Mouse (Mus musculus) forebrain, embryonic 16.5 days (tissue): ENCODE data around the gene Camk1d. TPM values are rescaled to one million over a fixed set of nuclear protein-coding genes. Genes with fewer than 3 reads are reported as not detected.

Source experiments
- ATAC-seq: fragments of 200-750 bp; cut with Nextera tagmentation; 2 replicates; pipeline ENCODE4 v1.8.0; 2017; ENCODE audit warnings: mild to moderate bottlenecking, moderate library complexity
- H3K27ac ChIP-seq: fragments of 300-500 bp; sonication (generic); 2 replicates; pipeline ENCODE4 v1.5.1; 2014; ENCODE audit warnings: low read length, control low read depth
- H3K27me3 ChIP-seq: fragments of 300-500 bp; sonication (generic); replicated peaks from 2 replicates; pipeline ENCODE4 v1.6.1; 2014; ENCODE audit warnings: low read length; ENCODE audit not compliant: control insufficient read depth, insufficient read depth
- H3K36me3 ChIP-seq: fragments of 300-500 bp; sonication (generic); 2 replicates; pipeline ENCODE4 v1.6.1; 2014; ENCODE audit not compliant: control insufficient read depth, insufficient read depth
- H3K4me1 ChIP-seq: fragments of 300-500 bp; sonication (generic); replicated peaks from 2 replicates; pipeline ENCODE4 v1.6.1; 2014; ENCODE audit warnings: low read length; ENCODE audit not compliant: control insufficient read depth, insufficient read depth
- H3K4me2 ChIP-seq: fragments of 300-500 bp; sonication (generic); 2 replicates; pipeline ENCODE4 v1.6.1; 2014; ENCODE audit warnings: mild to moderate bottlenecking, low read length, control low read depth
- H3K4me3 ChIP-seq: fragments of 300-500 bp; sonication (generic); replicated peaks from 2 replicates; pipeline ENCODE4 v1.5.1; 2014; ENCODE audit warnings: mild to moderate bottlenecking, low read length, control low read depth
- H3K9ac ChIP-seq: fragments of 300-500 bp; sonication (generic); replicated peaks from 2 replicates; pipeline ENCODE4 v1.6.1; 2014; ENCODE audit warnings: low read depth, low read length, control low read depth
- H3K9me3 ChIP-seq: fragments of 300-500 bp; sonication (generic); 2 replicates; pipeline ENCODE4 v1.6.1; 2016; ENCODE audit warnings: low read length; ENCODE audit not compliant: control insufficient read depth
- WGBS: fragments of 180-500 bp; shearing (Covaris S2); extraction: QIAGEN DNeasy Blood & Tissue Kit; methylation state at CpG from one replicate; pipeline ENCODE4 v1.1.7; 2014; 5-methylcytosine and 5-hydroxymethylcytosine counted together
- polyA plus RNA-seq: library from polyadenylated mRNA; unstranded; fragments of >200 nt; fragmentation: Nextera tagmentation; extraction: Ambion mirVana; gene quantifications from 2 replicates; pipeline ENCODE4 v1.2.1, GENCODE M21; 2015

Camk1d gene
- polyA plus RNA-seq, 1 experiment from 2014 or later, result 10.6 TPM

GRCm38 (mm10) chr2:5694094-5694493 lies 20.2 kb downstream of the Camk1d start:
- Histone ChIP-seq H3K27ac (no peak overlapping the region), H3K27me3 (no peaks in the 10 kb centered on the region), H3K36me3 (no peaks in the 10 kb centered on the region), H3K4me1 (no peaks in the 10 kb centered on the region), H3K9ac (no peak overlapping the region), H3K4me3 (no peak overlapping the region), H3K4me2 (no peak overlapping the region), H3K9me3 (no peaks in the 10 kb centered on the region)
- 85% methylated on average over 9 of the region's 9 CpGs for WGBS
- ATAC-seq, result no peak

GRCm38 (mm10) chr2:5691729-5692128 lies 22.6 kb downstream of the Camk1d start:
- H3K4me3 ChIP-seq, result no peak overlapping the region
- no peaks in the 10 kb centered on the region for H3K36me3 ChIP-seq
- no peaks in the 10 kb centered on the region for H3K4me1 ChIP-seq
- H3K9ac ChIP-seq, result no peak overlapping the region
- 80% methylated on average over 3 of the region's 3 CpGs for WGBS
- H3K9me3 ChIP-seq, result no peaks in the 10 kb centered on the region
- no peak for ATAC-seq
- H3K4me2 ChIP-seq, result no peak overlapping the region
- H3K27me3 ChIP-seq, result no peaks in the 10 kb centered on the region
- no peak overlapping the region for H3K27ac ChIP-seq

- Histone ChIP-seq H3K27ac (no peak overlapping the region), H3K9ac (no peak overlapping the region), H3K4me2 (no peak overlapping the region), H3K9me3 (no peaks in the 10 kb centered on the region), H3K4me3 (no peak overlapping the region), H3K4me1 (no peaks in the 10 kb centered on the region; the same call in 1 of the 2 replicates), H3K36me3 (no peaks in the 10 kb centered on the region), H3K27me3 (no peaks in the 10 kb centered on the region)
- WGBS, result 89% methylated on average over 4 of the region's 4 CpGs
- no peak for ATAC-seq
Observed at GRCm38 (mm10) chr2:5683366-5683765, 30.9 kb downstream of the Camk1d start.

- H3K27me3 ChIP-seq, result no peaks in the 10 kb centered on the region
- no peaks in the 10 kb centered on the region for H3K36me3 ChIP-seq
- H3K9me3 ChIP-seq, result no peaks in the 10 kb centered on the region
- no peak overlapping the region for H3K27ac ChIP-seq
- H3K4me2 ChIP-seq, result no peak overlapping the region
- no peak for ATAC-seq
- no peak overlapping the region for H3K4me3 ChIP-seq
- 89% methylated on average over 8 of the region's 8 CpGs for WGBS
- no peaks in the 10 kb centered on the region; the same call in 1 of the 2 replicates for H3K4me1 ChIP-seq
- H3K9ac ChIP-seq, result no peak overlapping the region
Observed at GRCm38 (mm10) chr2:5681909-5682308, 32.4 kb downstream of the Camk1d start.

GRCm38 (mm10) chr2:5681302-5681701 lies 33.0 kb downstream of the Camk1d start:
- Histone ChIP-seq H3K9me3 (no peaks in the 10 kb centered on the region), H3K4me3 (no peak overlapping the region), H3K27ac (no peak overlapping the region; the same call in 1 of the 2 replicates), H3K4me2 (no peak overlapping the region), H3K36me3 (no peaks in the 10 kb centered on the region), H3K27me3 (no peaks in the 10 kb centered on the region), H3K9ac (no peak overlapping the region), H3K4me1 (no peaks in the 10 kb centered on the region; the same call in none of the 2 replicates)
- ATAC-seq, result no peak
- WGBS, result 76% methylated on average over 7 of the region's 7 CpGs

- no peak for ATAC-seq
- no peak overlapping the region for H3K4me3 ChIP-seq
- 82% methylated on average over 2 of the region's 2 CpGs for WGBS
- no peaks in the 10 kb centered on the region for H3K36me3 ChIP-seq
- H3K27ac ChIP-seq, result no peak overlapping the region
- H3K9ac ChIP-seq, result no peak overlapping the region
- H3K9me3 ChIP-seq, result no peaks in the 10 kb centered on the region
- no peaks in the 10 kb centered on the region for H3K27me3 ChIP-seq
- H3K4me1 ChIP-seq, result peaks cover 12% of the 10 kb centered on the region
- no peak overlapping the region for H3K4me2 ChIP-seq
Observed at GRCm38 (mm10) chr2:5679055-5679454, 35.3 kb downstream of the Camk1d start.

GRCm38 (mm10) chr2:5677472-5677871 lies 36.8 kb downstream of the Camk1d start:
- H3K27ac ChIP-seq, result no peak overlapping the region
- 87% methylated on average over 2 of the region's 2 CpGs for WGBS
- ATAC-seq, result no peak

GRCm38 (mm10) chr2:5676786-5677185 lies 37.5 kb downstream of the Camk1d start:
- Histone ChIP-seq H3K9me3 (no peaks in the 10 kb centered on the region), H3K4me1 (peaks cover 12% of the 10 kb centered on the region), H3K9ac (no peak overlapping the region), H3K27me3 (no peaks in the 10 kb centered on the region), H3K27ac (no peak overlapping the region), H3K4me2 (no peak overlapping the region), H3K36me3 (no peaks in the 10 kb centered on the region), H3K4me3 (no peak overlapping the region)
- no peak for ATAC-seq
- 79% methylated on average over 8 of the region's 8 CpGs for WGBS

More at GRCm38 (mm10) chr2:5677472-5677871, 36.8 kb downstream of the Camk1d start:
- H3K4me3 ChIP-seq, result no peak overlapping the region
- no peaks in the 10 kb centered on the region for H3K9me3 ChIP-seq
- no peaks in the 10 kb centered on the region for H3K27me3 ChIP-seq
- H3K36me3 ChIP-seq, result no peaks in the 10 kb centered on the region
- peaks cover 12% of the 10 kb centered on the region for H3K4me1 ChIP-seq
- no peak overlapping the region for H3K9ac ChIP-seq
- no peak overlapping the region for H3K4me2 ChIP-seq

GRCm38 (mm10) chr2:5676143-5676483 lies 38.2 kb downstream of the Camk1d start:
- Histone ChIP-seq H3K4me2 (peak overlapping the region; percentile 18), H3K4me1 (peaks cover 12% of the 10 kb centered on the region), H3K9me3 (no peaks in the 10 kb centered on the region), H3K4me3 (no peak overlapping the region), H3K27ac (peak overlapping the region; percentile 2), H3K9ac (no peak overlapping the region), H3K27me3 (no peaks in the 10 kb centered on the region), H3K36me3 (no peaks in the 10 kb centered on the region)
- 32% methylated on average over 9 of the region's 9 CpGs for WGBS
- peak; percentile 56; the same call in 1 of the 2 replicates for ATAC-seq
